Mouse (Mus musculus): Measurements from ENCODE around the gene Uvrag. TPM values are rescaled to one million over a fixed set of nuclear protein-coding genes. Genes with fewer than 3 reads are reported as not detected.
"Not testable (repeated sequence)": the region's sequence is repeated elsewhere in the genome, so short reads cannot be mapped to it uniquely, and the experiment has no call there.

The Uvrag gene
- total RNA-seq, 2 experiments from 2014 or later = 47.6 to 68.3 TPM

DNA sequence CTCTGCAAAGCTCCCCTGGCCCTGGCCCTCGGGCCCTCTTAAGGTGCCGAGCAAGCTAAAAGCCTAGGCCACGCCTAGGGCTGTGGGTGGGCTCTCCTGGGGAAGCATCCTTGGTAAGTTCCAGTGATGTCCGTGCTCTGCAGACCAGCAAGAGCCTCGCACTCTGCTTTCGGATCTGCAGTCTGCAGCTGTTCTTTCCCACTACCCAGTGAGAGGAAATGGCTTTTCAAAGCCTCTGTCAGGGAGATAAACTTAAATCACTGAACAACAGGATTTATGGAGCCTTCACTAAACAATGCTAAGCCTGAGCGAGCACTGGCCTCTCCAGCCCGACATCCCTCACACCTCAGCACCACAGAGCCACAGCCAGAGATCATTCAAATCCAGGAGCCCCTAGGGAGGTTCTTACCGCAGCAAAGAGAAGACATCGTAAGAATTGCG, 75.5 kb downstream of the Uvrag start:
- DNase-seq (ENCODE audit: extremely low spot score in 1 of 2, low spot score in 2 of 2) = no peak
- no peak overlapping the region for H3K27ac ChIP-seq
- intact Hi-C loops (cut with DNase I) = no loop called here
- H3K4me3 ChIP-seq = no peak overlapping the region
- no peak for TF ChIP-seq CTCF (IDR thresholded peaks at IDR 0.05)

DNA sequence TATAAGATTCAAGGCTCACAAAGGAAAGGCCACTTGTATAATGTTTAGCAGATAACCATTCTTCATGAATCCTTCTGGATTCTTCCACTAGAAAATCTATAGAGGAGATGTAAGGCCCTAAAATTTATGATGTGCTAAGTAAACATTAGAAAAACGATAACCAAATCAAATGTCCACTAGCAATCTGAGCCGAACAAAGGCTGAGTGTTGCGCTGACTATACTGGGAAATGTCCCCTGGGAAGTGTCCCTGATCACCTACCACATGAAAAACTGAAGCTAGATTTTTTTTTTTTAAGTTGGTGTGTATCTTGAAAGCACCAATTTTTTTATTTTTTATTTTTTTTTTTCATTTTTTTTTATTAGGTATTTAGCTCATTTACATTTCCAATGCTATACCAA, 76.1 kb downstream of the Uvrag start:
- Histone ChIP-seq H3K4me3 (no peak overlapping the region), H3K27ac (no peak overlapping the region)
- no peak for DNase-seq (ENCODE audit: extremely low spot score in 1 of 2, low spot score in 2 of 2)
- intact Hi-C loops (cut with DNase I) = no loop called here
- TF ChIP-seq CTCF (IDR thresholded peaks at IDR 0.05) = no peak

DNA sequence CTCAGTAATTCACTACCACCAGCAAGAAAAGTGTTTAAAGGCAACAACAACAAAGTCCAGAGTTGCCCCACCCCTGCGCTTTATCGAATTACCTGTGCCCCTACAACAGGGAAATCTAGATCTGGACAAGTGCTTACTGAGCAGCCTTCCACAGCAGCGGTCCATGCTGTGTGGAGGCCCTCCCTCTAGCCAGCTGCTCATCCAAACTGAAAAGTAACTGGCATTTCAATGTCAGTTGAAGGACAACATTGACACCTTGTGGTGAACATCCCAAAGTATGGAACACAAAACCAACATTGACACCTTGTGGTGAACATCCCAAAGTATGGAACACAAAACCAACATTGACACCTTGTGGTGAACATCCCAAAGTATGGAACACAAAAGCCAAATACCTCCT, 78.7 kb downstream of the Uvrag start:
- intact Hi-C loops (cut with DNase I); H3K4me3 ChIP-seq; H3K27ac ChIP-seq; DNase-seq (ENCODE audit: extremely low spot score in 1 of 2, low spot score in 2 of 2): not testable (repeated sequence)
- TF ChIP-seq CTCF (IDR thresholded peaks at IDR 0.05) = peak; percentile 32

DNA sequence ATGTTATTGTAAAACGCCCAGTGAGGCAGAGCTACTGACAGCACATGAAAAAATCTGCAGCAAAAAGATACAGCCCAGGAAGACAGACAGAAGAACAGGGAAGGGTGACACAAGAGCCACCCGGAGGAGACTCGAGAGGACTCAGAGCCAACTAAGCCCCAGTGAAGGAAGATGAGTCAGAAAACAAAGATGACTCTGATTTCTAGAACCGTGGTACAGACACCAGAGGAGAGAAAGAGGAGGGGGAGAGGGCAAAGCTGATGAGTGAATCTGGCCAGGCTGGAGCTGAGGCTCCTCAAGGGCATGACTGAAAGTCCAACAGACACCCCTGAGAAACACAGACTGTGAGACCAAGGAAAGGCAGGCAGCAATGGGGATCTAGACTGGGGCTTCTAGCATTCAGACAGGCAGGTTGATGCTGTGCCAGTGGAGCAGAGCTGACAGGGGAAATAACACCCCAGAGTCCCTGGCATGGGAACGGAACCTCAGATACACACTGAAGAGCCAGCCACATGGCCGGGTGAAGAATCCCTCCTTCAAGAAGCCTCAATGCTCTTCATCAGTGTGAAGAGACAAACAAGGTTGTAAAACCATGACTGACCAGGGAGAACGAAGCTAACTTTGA, 79.8 kb downstream of the Uvrag start:
- intact Hi-C loops (cut with DNase I) = no loop called here
- H3K4me3 ChIP-seq = no peak overlapping the region
- no peak for DNase-seq (ENCODE audit: extremely low spot score in 1 of 2, low spot score in 2 of 2)
- 0 out of 2 replicates have a peak overlapping the region, but pooled peaks have one; percentile 1 for H3K27ac ChIP-seq
- no peak for TF ChIP-seq CTCF (IDR thresholded peaks at IDR 0.05)

DNA sequence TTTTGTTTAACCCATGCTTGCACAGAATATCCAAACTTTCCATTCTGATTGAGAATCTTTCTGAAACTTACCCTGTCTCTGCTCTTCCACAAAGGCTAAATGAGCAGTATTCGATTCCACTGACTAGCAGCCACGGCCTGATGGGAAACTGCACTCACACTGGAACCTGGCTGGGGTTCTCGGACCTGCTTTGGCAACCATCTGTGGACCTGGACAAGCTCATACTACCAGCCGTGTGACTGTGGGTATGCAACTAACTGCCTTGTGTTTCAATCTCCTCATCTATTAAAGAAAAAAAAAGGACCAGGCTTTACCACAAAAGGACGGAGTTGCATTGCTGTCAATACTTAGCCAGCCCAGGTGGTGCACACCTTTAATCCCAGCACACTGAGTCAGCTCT, 80.5 kb downstream of the Uvrag start:
- H3K27ac ChIP-seq = 0 out of 2 replicates have a peak overlapping the region, but pooled peaks have one; percentile 1
- H3K4me3 ChIP-seq = no peak overlapping the region
- no peak for DNase-seq (ENCODE audit: extremely low spot score in 1 of 2, low spot score in 2 of 2)
- TF ChIP-seq CTCF (IDR thresholded peaks at IDR 0.05) = no peak
- intact Hi-C loops (cut with DNase I) = no loop called here

DNA sequence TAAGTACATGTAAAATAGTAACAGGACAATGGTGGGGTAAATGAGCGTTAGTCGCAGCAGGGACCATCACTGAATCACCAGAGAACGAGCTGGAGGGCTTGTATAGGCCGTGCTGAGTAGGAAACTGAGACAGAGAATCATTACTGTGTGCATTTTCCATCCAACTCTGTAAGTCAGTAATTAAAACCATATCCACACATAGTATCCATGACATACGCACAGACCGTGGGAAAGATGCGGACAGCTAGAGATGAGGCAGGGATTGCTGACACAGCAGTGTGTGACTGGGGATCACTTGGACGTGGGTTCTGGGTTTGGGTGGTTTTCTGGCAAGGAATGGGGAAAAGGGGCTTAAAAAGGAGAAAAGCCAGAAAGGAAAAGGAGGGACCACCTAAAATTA, 81.0 kb downstream of the Uvrag start:
- intact Hi-C loops (cut with DNase I) = no loop called here
- Histone ChIP-seq H3K27ac (no peak overlapping the region), H3K4me3 (no peak overlapping the region)
- no peak for TF ChIP-seq CTCF (IDR thresholded peaks at IDR 0.05)
- DNase-seq (ENCODE audit: extremely low spot score in 1 of 2, low spot score in 2 of 2) = no peak

DNA sequence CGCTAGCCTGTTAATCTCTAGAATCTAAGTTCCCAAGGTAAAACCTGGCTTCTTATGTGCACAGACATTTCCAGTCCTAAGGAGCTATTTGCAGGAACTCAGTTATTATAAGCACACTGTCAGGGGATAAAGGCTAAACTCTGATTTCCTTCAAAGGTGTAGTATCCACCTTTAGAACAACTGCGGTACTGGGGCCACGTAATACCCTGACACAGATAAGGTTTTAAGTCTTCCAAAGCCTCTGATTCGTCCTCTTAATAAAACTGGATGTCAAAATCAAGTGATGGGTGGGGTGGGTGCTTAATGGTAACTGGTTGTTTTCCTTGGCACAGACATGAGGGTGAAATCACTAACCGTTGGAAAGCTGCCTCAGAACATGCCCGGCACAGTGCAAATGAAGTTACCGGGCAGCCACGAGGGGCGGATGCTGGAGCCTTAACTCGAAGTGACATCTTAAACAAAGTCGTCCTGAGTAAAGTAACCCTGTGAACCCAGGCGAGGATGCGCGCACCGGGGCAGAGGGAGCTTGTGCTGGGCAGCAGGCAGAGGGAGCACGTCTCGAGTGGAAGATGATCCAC, 83.8 kb downstream of the Uvrag start:
- no peak for TF ChIP-seq CTCF (IDR thresholded peaks at IDR 0.05)
- no peak overlapping the region for H3K27ac ChIP-seq
- no peak for DNase-seq (ENCODE audit: extremely low spot score in 1 of 2, low spot score in 2 of 2)
- no peak overlapping the region for H3K4me3 ChIP-seq
- intact Hi-C loops (cut with DNase I) = no loop called here

DNA sequence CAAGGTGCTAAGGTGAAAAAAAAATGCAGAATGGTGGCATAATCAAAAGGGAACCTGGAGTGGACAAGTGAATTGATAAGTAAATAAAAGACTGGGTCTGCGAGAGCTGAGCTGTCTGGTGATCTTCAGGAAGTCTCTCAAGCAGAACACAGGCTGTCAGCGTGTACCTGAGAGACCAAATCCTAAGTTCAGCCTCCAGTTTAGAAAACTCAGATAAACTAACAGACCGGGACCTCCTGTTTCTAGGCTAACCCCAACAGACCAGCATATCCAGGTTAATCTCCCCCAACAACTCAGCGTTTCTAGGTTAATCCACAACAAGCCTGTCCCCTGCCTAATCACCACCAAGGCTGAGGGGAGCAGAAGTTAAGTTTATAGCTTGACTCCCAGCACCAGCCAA, 87.3 kb downstream of the Uvrag start:
- TF ChIP-seq CTCF (IDR thresholded peaks at IDR 0.05) = no peak
- H3K4me3 ChIP-seq = no peak overlapping the region
- intact Hi-C loops (cut with DNase I) = no loop called here
- no peak overlapping the region for H3K27ac ChIP-seq
- DNase-seq (ENCODE audit: extremely low spot score in 1 of 2, low spot score in 2 of 2) = no peak

DNA sequence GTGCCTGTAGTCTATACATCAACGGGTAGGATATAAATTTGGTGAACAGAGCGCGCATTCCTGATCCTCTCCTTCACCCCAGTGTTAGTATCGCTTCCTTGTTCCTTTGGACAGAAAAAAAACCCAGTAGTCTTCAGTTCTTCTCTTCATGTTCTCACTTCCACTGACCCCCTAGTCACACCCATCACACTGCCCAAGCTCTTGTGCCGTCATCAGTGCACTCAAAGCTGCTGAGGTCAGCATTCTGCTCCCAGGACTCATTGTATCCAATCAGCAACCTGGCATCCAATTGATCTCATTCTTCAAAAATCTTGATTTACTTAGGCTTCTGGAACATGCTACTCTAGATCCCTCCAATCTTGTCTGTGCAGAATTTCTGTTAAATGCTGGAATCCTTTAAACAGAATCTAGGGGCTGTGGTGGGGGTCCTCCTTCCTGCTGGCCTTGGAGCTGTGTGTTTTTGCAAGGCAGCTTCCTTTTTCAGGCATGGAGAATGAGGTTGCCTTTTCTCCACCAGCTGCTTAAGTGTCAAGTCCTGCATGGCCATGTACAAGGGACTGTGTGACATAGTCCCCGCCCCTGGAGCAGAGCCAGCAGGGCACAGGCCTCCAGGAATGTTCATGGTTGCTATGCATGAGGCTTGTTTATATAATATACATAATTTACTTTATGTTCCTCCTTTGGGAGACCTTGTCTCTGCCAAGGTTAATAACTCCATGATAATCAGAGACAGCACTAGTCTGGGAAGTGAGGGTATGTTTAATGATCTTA, 88.3 kb downstream of the Uvrag start:
- TF ChIP-seq CTCF (IDR thresholded peaks at IDR 0.05) = no peak
- Histone ChIP-seq H3K27ac (no peak overlapping the region), H3K4me3 (no peak overlapping the region)
- DNase-seq (ENCODE audit: extremely low spot score in 1 of 2, low spot score in 2 of 2) = no peak
- intact Hi-C loops (cut with DNase I) = no loop called here

DNA sequence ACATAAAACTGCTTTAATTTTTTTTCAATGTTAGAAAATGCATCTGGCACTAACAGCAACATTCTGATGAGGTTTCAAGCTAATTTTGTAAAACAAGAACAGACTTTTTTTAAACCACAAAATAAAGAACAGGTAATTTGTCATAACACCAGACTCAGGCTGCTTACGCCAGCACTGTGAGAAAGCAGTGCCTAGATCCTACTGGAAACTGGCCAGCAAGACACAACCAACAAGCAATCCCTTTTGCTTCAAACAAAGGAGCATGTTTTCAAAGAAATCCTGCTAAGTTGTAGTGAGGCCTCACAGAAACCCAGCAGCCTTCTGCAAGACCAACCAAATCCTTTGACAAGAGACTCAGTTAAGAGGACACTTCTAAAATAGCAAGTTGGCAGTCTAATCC, 90.1 kb downstream of the Uvrag start:
- TF ChIP-seq CTCF (IDR thresholded peaks at IDR 0.05) = no peak
- H3K4me3 ChIP-seq = no peak overlapping the region
- intact Hi-C loops (cut with DNase I) = no loop called here
- peak overlapping the region; percentile 26; the same call in 1 of the 2 replicates for H3K27ac ChIP-seq
- no peak for DNase-seq (ENCODE audit: extremely low spot score in 1 of 2, low spot score in 2 of 2)

DNA sequence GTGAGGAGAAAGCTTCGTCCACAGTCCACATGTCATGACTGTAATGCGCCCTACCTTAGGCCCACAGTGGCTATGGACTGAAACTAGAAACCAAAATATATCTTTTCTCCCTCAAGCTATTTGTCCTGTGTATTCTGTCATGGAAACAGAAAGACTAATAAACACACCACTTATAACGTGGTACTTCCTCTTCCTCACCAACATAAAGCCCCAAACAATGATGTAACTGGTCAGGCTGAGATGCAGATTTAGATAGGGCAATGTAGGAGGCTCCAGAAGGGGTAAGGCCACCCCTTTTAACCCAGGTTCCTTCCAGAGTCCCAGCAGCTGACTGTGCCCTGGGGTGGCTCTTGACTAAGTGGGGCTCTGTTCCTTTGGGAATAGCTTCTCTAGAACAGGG, 91.0 kb downstream of the Uvrag start:
- Histone ChIP-seq H3K4me3 (no peak overlapping the region), H3K27ac (no peak overlapping the region)
- intact Hi-C loops (cut with DNase I) = no loop called here
- DNase-seq (ENCODE audit: extremely low spot score in 1 of 2, low spot score in 2 of 2) = no peak
- no peak for TF ChIP-seq CTCF (IDR thresholded peaks at IDR 0.05)

DNA sequence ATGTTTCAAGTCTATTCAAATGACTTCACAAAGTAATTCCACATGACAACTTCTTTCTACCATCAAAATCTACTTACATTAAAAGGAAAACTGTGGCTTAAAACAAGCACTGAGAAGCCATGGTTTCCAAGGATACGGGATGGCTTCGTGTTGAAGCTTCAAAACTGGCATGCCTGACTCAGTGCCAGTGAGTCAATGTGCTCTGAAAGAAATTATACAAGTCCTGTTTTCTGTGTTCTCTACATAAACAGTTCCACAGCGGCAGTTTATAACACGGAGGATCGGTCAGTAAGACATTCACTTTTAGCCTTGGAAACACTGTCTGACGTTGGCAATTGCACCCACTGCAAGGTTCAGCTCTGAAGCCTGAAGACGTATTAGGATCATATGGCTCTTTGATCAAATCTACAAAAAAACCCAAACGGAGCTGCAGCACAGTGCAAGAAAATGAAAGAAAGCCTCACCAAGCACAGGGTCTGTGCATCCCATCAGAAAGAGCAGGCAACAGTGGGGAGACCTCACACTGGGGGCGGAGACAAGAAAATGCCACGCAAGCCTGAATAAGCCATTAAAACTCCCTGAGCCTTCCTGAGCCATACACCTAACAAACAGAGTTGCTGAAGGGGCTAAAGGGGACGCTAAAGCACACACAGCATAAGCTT, 94.3 kb downstream of the Uvrag start:
- TF ChIP-seq CTCF (IDR thresholded peaks at IDR 0.05) = no peak
- intact Hi-C loops (cut with DNase I) = no loop called here
- peak overlapping the region; percentile 69 for H3K27ac ChIP-seq
- no peak for DNase-seq (ENCODE audit: extremely low spot score in 1 of 2, low spot score in 2 of 2)
- no peak overlapping the region for H3K4me3 ChIP-seq

Data from left cerebral cortex, adult 2 months (tissue).